Comparison of ENCODE assay signal across 10 mouse cellular contexts in the genomic region with DNA sequence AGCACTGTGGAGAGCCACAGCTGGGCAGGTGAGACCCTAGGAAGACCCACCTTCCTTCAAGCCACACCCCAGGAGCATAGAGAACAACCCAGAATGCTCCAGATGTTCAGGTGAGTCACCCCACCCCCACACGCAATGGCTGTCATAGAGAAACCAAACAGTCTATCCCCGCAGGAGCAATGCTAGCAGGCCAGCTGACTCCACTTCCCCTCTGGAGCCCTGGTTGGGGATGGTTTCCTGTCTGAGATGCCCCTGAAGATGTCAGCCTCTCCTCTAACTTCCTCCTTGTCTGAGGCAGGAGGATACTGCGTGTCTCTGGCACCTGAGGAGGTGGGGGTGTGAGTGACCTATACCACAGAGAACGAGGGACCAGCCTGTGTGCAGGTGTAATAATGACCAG. TPM values are rescaled to one million over a fixed set of nuclear protein-coding genes. Genes with fewer than 3 reads are reported as not detected.
DNase-seq lines count a peak whose midpoint lies in the region; ATAC-seq and TF ChIP-seq lines count a peak whose summit lies in the region.
"Had no signal": no experiment of that assay in that cellular context is flagged by ENCODE, and none has a peak within 500 bp of the region (broad histone marks: within the 10 kb centered on the region; RNA-seq: fewer than 3 reads in every experiment).

No protein-coding gene starts in this region.

- no peaks in the 10 kb centered on the region; the same call in 1 of the 2 replicates for H3K27me3 ChIP-seq in heart, adult 2 months (ENCODE audit: control insufficient read depth, insufficient read depth, low read length)
- no peaks in the 10 kb centered on the region for H3K27me3 ChIP-seq in spleen, adult 2 months (ENCODE audit: control insufficient read depth, insufficient read depth, low read length)
- no peaks in the 10 kb centered on the region for H3K27me3 ChIP-seq in liver, embryonic 16.5 days (ENCODE audit: control insufficient read depth, insufficient read depth, low read depth, low read length)

- H3K9me3 ChIP-seq in liver, embryonic 16.5 days (replicated peaks; ENCODE audit: control insufficient read depth, low read length) = no peaks in the 10 kb centered on the region

- ATAC-seq in liver, embryonic 16.5 days (ENCODE audit: low read depth) = 0 out of 2 replicates have a peak, but pooled peaks have one; percentile 17

- no peaks in the 10 kb centered on the region for H3K36me3 ChIP-seq in heart, adult 2 months (ENCODE audit: control insufficient read depth, insufficient read depth, low read length)
- H3K36me3 ChIP-seq in spleen, adult 2 months (ENCODE audit: control insufficient read depth, insufficient read depth, low read length) = no peaks in the 10 kb centered on the region
- no peaks in the 10 kb centered on the region for H3K36me3 ChIP-seq in liver, embryonic 16.5 days (ENCODE audit: control insufficient read depth, insufficient read depth)

- no peak for TF ChIP-seq CTCF in heart, adult 2 months (IDR thresholded peaks at IDR 0.05)
- TF ChIP-seq CTCF in spleen, adult 2 months (IDR thresholded peaks at IDR 0.05; ENCODE audit: extremely low read depth, insufficient read depth, insufficient read length, insufficient replicate concordance) = no peak

- intact Hi-C loops in heart, adult 2 months (cut with DNase I) = no loop called here
- intact Hi-C loops in heart, postnatal 36 days (cut with DNase I) = no loop called here

- no peaks in the 10 kb centered on the region for H3K79me2 ChIP-seq in heart, adult 2 months (replicated peaks; ENCODE audit: control insufficient read depth, insufficient read depth, low read length)

- peaks cover 31% of the 10 kb centered on the region for H3K4me1 ChIP-seq in heart, adult 2 months (ENCODE audit: control insufficient read depth, insufficient read depth, low read length)
- H3K4me1 ChIP-seq in spleen, adult 2 months (ENCODE audit: control insufficient read depth, insufficient read depth, insufficient read length) = peaks cover 10% of the 10 kb centered on the region; the same call in 1 of the 2 replicates
- peaks cover 19% of the 10 kb centered on the region for H3K4me1 ChIP-seq in liver, embryonic 16.5 days (ENCODE audit: control insufficient read depth, low read depth, low read length)

- H3K4me2 ChIP-seq in liver, embryonic 16.5 days (ENCODE audit: low read depth, low read length) = 0 out of 2 replicates have a peak overlapping the region, but pooled peaks have one; percentile 3

- H3K27ac ChIP-seq in heart, adult 2 months = peak overlapping the region; percentile 34
- H3K27ac ChIP-seq in spleen, adult 2 months (ENCODE audit: insufficient read depth, low read length) = peak overlapping the region; percentile 36
- H3K27ac ChIP-seq in liver, embryonic 16.5 days (ENCODE audit: low read length) = peak overlapping the region; percentile 56

- 44% methylated on average over 4 of the region's 4 CpGs for WGBS in heart, adult 2 months
- 11% methylated on average over 4 of the region's 4 CpGs for WGBS in spleen, adult 2 months
- WGBS in liver, embryonic 16.5 days (ENCODE audit: insufficient replicate concordance) = 21% methylated on average over 4 of the region's 4 CpGs

- no peak for DNase-seq in heart, adult 2 months
- no peak for DNase-seq in heart, postnatal 36 days
- DNase-seq in spleen, adult 2 months (ENCODE audit: low read depth in 1 of 2, low spot score in 2 of 2) = peak in 1 of 2 experiments; percentile 44
- DNase-seq in spleen, adult 12 weeks (ENCODE audit: low spot score) = no peak
- DNase-seq in adrenal gland, adult (ENCODE audit: inconsistent age in 2 of 2, low spot score in 1 of 2) = no peak
- no peak for DNase-seq in left cerebral cortex, adult 8-10 months (ENCODE audit: low spot score in 2 of 2)
- no peak for DNase-seq in frontal cortex, postnatal 10 days (ENCODE audit: low spot score in 2 of 2)
- DNase-seq: cerebellum, adult 9-10 months; right cerebral cortex, postnatal 4 days had no signal

- TF ChIP-seq EP300 in heart, adult 2 months (IDR thresholded peaks at IDR 0.05; ENCODE audit: insufficient read depth, low read depth, low read length) = no peak

- H3K9ac ChIP-seq in heart, adult 2 months (ENCODE audit: low read depth, low read length) = no peak overlapping the region
- no peak overlapping the region for H3K9ac ChIP-seq in liver, embryonic 16.5 days (ENCODE audit: low read depth, low read length)

- TF ChIP-seq POLR2A in heart, adult 2 months (IDR thresholded peaks at IDR 0.05; ENCODE audit: insufficient read depth, low read depth, low read length) = no peak
- TF ChIP-seq POLR2A in spleen, adult 2 months (IDR thresholded peaks at IDR 0.05; ENCODE audit: low read depth, low read length) = no peak

- H3K4me3 ChIP-seq in heart, adult 2 months = no peak overlapping the region
- H3K4me3 ChIP-seq in spleen, adult 2 months (ENCODE audit: extremely low read depth, insufficient read depth, insufficient read length) = no peak overlapping the region
- no peak overlapping the region for H3K4me3 ChIP-seq in liver, embryonic 16.5 days (ENCODE audit: low read depth, low read length)

RNA-seq across cellular contexts. Expression of a gene that starts 35.2 kb away (rescaled TPM):
- total RNA-seq in heart, adult 2 months (2021) = 100 to 1,000 TPM; 552 to 639 TPM
- 393 and 410 TPM in 2 replicates for polyA plus RNA-seq in heart, adult 2 months (2012; rRNA removed)
- total RNA-seq in heart, postnatal 36 days (2021) = 100 to 1,000 TPM; 528 to 541 TPM
- 68.7 and 105 TPM in 2 replicates for polyA plus RNA-seq in spleen, adult 2 months (2012; rRNA removed)
- 21.0 and 21.7 TPM in 2 replicates for polyA plus RNA-seq in liver, embryonic 16.5 days (2015; fragmentation: Nextera tagmentation; extraction: Ambion mirVana)
- 100 to 1,000 TPM; 105 to 120 (median 117) TPM for total RNA-seq in left cerebral cortex, adult 8-10 months (2022)

RNA-seq across cellular contexts. Expression of a gene that starts 50.5 kb away (rescaled TPM):
- total RNA-seq in heart, adult 2 months (2021) = 10 to 100 TPM; 10.0 to 10.8 TPM
- 7.8 and 10.5 TPM in 2 replicates for polyA plus RNA-seq in heart, adult 2 months (2012; rRNA removed)
- 10 to 100 TPM in 1 of 2 experiments, 1 to 10 TPM in 1; 9.9 to 10.7 TPM for total RNA-seq in heart, postnatal 36 days (2021)
- polyA plus RNA-seq in spleen, adult 2 months (2012; rRNA removed) = 11.2 and 11.7 TPM in 2 replicates
- 9.0 and 9.1 TPM in 2 replicates for polyA plus RNA-seq in liver, embryonic 16.5 days (2015; fragmentation: Nextera tagmentation; extraction: Ambion mirVana)
- total RNA-seq in left cerebral cortex, adult 8-10 months (2022) = 10 to 100 TPM; 17.5 to 20.3 (median 19.2) TPM

Comparison
In these comparisons a context has a peak if more than half of its experiments do, and no peak if none do; other contexts are left out.
1. RNA of a gene that starts 35.2 kb away (total RNA-seq): 552 to 639 TPM in heart, adult 2 months and 528 to 541 TPM in heart, postnatal 36 days; 105 to 120 TPM in left cerebral cortex, adult 8-10 months; every median in the first group is over 4 times any median in the second.
2. Peak in every context shown above with its lines, with median percentiles within 50 percentile points of each other: H3K27ac ChIP-seq.